Mouse (Mus musculus): ENCODE measurements at regions not wholly inside any gene's neighbourhood (a gene's known extent, or its start where the extent isn't known, plus 50 kb on each side); places are given as distances from the start of the nearest gene placed in this dataset.

- Histone ChIP-seq H3K27ac (ENCODE audit: low read depth, low read length) (no peak overlapping the region), H3K27me3 (replicated peaks; ENCODE audit: control insufficient read depth, insufficient read depth, low read length) (no peaks in the 10 kb centered on the region), H3K36me3 (ENCODE audit: control insufficient read depth, insufficient read depth, low read length) (no peaks in the 10 kb centered on the region), H3K4me3 (ENCODE audit: low read depth, low read length) (no peak overlapping the region), H3K4me2 (no peak overlapping the region), H3K9ac (ENCODE audit: low read depth, low read length) (no peak overlapping the region), H3K9me3 (ENCODE audit: control insufficient read depth, low read length) (no peaks in the 10 kb centered on the region), H3K4me1 (replicated peaks; ENCODE audit: control insufficient read depth, insufficient read depth, low read length) (no peaks in the 10 kb centered on the region)
- 56% methylated on average over 4 of the region's 4 CpGs for WGBS
- ATAC-seq (replicated peaks; ENCODE audit: low FRiP score): no peak
- no peak for DNase-seq (ENCODE audit: low spot score)
Observed at GRCm38 (mm10) chr5:112072456-112072855, 179.9 kb downstream of the Cryba4 start.

GRCm38 (mm10) chr5:112077097-112077496, 175.2 kb downstream of the Cryba4 start:
- ATAC-seq (replicated peaks; ENCODE audit: low FRiP score) (no peak), DNase-seq (ENCODE audit: low spot score) (no peak)
- Histone ChIP-seq H3K9me3 (ENCODE audit: control insufficient read depth, low read length) (no peaks in the 10 kb centered on the region), H3K27me3 (replicated peaks; ENCODE audit: control insufficient read depth, insufficient read depth, low read length) (no peaks in the 10 kb centered on the region), H3K4me1 (replicated peaks; ENCODE audit: control insufficient read depth, insufficient read depth, low read length) (no peaks in the 10 kb centered on the region), H3K4me2 (no peak overlapping the region), H3K27ac (ENCODE audit: low read depth, low read length) (no peak overlapping the region), H3K9ac (ENCODE audit: low read depth, low read length) (no peak overlapping the region), H3K4me3 (ENCODE audit: low read depth, low read length) (no peak overlapping the region), H3K36me3 (ENCODE audit: control insufficient read depth, insufficient read depth, low read length) (no peaks in the 10 kb centered on the region)
- 66% methylated on average over 14 of the region's 14 CpGs for WGBS

- Histone ChIP-seq H3K36me3 (ENCODE audit: control insufficient read depth, insufficient read depth, low read length) (no peaks in the 10 kb centered on the region), H3K9ac (ENCODE audit: low read depth, low read length) (no peak overlapping the region), H3K9me3 (ENCODE audit: control insufficient read depth, low read length) (no peaks in the 10 kb centered on the region), H3K4me2 (no peak overlapping the region), H3K27ac (ENCODE audit: low read depth, low read length) (no peak overlapping the region), H3K27me3 (replicated peaks; ENCODE audit: control insufficient read depth, insufficient read depth, low read length) (no peaks in the 10 kb centered on the region), H3K4me3 (ENCODE audit: low read depth, low read length) (no peak overlapping the region), H3K4me1 (replicated peaks; ENCODE audit: control insufficient read depth, insufficient read depth, low read length) (no peaks in the 10 kb centered on the region)
- DNase-seq (ENCODE audit: low spot score): no peak
- 74% methylated on average over 19 of the region's 19 CpGs for WGBS
- no peak for ATAC-seq (replicated peaks; ENCODE audit: low FRiP score)
Observed at GRCm38 (mm10) chr5:112077840-112078600, 174.3 kb downstream of the Cryba4 start.

GRCm38 (mm10) chr5:112081006-112081405, 171.3 kb downstream of the Cryba4 start:
- H3K9ac ChIP-seq (ENCODE audit: low read depth, low read length): no peak overlapping the region
- H3K27ac ChIP-seq (ENCODE audit: low read depth, low read length): no peak overlapping the region
- no peaks in the 10 kb centered on the region for H3K36me3 ChIP-seq (ENCODE audit: control insufficient read depth, insufficient read depth, low read length)
- H3K4me2 ChIP-seq: no peak overlapping the region
- no peaks in the 10 kb centered on the region for H3K9me3 ChIP-seq (ENCODE audit: control insufficient read depth, low read length)
- no peaks in the 10 kb centered on the region for H3K27me3 ChIP-seq (replicated peaks; ENCODE audit: control insufficient read depth, insufficient read depth, low read length)
- DNase-seq (ENCODE audit: low spot score) (no peak), ATAC-seq (replicated peaks; ENCODE audit: low FRiP score) (no peak)
- no peaks in the 10 kb centered on the region for H3K4me1 ChIP-seq (replicated peaks; ENCODE audit: control insufficient read depth, insufficient read depth, low read length)
- WGBS: 66% methylated on average over 6 of the region's 6 CpGs
- no peak overlapping the region for H3K4me3 ChIP-seq (ENCODE audit: low read depth, low read length)

- WGBS: 71% methylated on average over 6 of the region's 7 CpGs
- H3K4me1 ChIP-seq (replicated peaks; ENCODE audit: control insufficient read depth, insufficient read depth, low read length): no peaks in the 10 kb centered on the region
- H3K9ac ChIP-seq (ENCODE audit: low read depth, low read length): no peak overlapping the region
- ATAC-seq (replicated peaks; ENCODE audit: low FRiP score): no peak
- H3K4me2 ChIP-seq: no peak overlapping the region
- H3K27me3 ChIP-seq (replicated peaks; ENCODE audit: control insufficient read depth, insufficient read depth, low read length): no peaks in the 10 kb centered on the region
- no peaks in the 10 kb centered on the region for H3K9me3 ChIP-seq (ENCODE audit: control insufficient read depth, low read length)
- no peak overlapping the region for H3K4me3 ChIP-seq (ENCODE audit: low read depth, low read length)
- H3K27ac ChIP-seq (ENCODE audit: low read depth, low read length): no peak overlapping the region
- no peaks in the 10 kb centered on the region for H3K36me3 ChIP-seq (ENCODE audit: control insufficient read depth, insufficient read depth, low read length)
- no peak for DNase-seq (ENCODE audit: low spot score)
Observed at GRCm38 (mm10) chr5:112091867-112092535, 160.3 kb downstream of the Cryba4 start.

- H3K36me3 ChIP-seq (ENCODE audit: control insufficient read depth, insufficient read depth, low read length): no peaks in the 10 kb centered on the region
- ATAC-seq (replicated peaks; ENCODE audit: low FRiP score) (no peak), DNase-seq (ENCODE audit: low spot score) (no peak)
- no peaks in the 10 kb centered on the region for H3K4me1 ChIP-seq (replicated peaks; ENCODE audit: control insufficient read depth, insufficient read depth, low read length)
- no peak overlapping the region for H3K4me3 ChIP-seq (ENCODE audit: low read depth, low read length)
- H3K27me3 ChIP-seq (replicated peaks; ENCODE audit: control insufficient read depth, insufficient read depth, low read length): no peaks in the 10 kb centered on the region
- WGBS: 72% methylated on average over 17 of the region's 17 CpGs
- no peaks in the 10 kb centered on the region for H3K9me3 ChIP-seq (ENCODE audit: control insufficient read depth, low read length)
- no peak overlapping the region for H3K9ac ChIP-seq (ENCODE audit: low read depth, low read length)
- H3K4me2 ChIP-seq: no peak overlapping the region
- no peak overlapping the region for H3K27ac ChIP-seq (ENCODE audit: low read depth, low read length)
Observed at GRCm38 (mm10) chr5:112093905-112094571, 158.3 kb downstream of the Cryba4 start.

- no peaks in the 10 kb centered on the region for H3K9me3 ChIP-seq (ENCODE audit: control insufficient read depth, low read length)
- no peaks in the 10 kb centered on the region for H3K36me3 ChIP-seq (ENCODE audit: control insufficient read depth, insufficient read depth, low read length)
- 72% methylated on average over 22 of the region's 22 CpGs for WGBS
- H3K9ac ChIP-seq (ENCODE audit: low read depth, low read length): no peak overlapping the region
- H3K27me3 ChIP-seq (replicated peaks; ENCODE audit: control insufficient read depth, insufficient read depth, low read length): no peaks in the 10 kb centered on the region
- H3K4me2 ChIP-seq: no peak overlapping the region
- H3K27ac ChIP-seq (ENCODE audit: low read depth, low read length): no peak overlapping the region
- no peak overlapping the region for H3K4me3 ChIP-seq (ENCODE audit: low read depth, low read length)
- no peaks in the 10 kb centered on the region for H3K4me1 ChIP-seq (replicated peaks; ENCODE audit: control insufficient read depth, insufficient read depth, low read length)
- ATAC-seq (replicated peaks; ENCODE audit: low FRiP score): no peak
- DNase-seq (ENCODE audit: low spot score): no peak
Observed at GRCm38 (mm10) chr5:112098469-112099085, 153.7 kb downstream of the Cryba4 start.

- 66% methylated on average over 17 of the region's 17 CpGs for WGBS
Observed at GRCm38 (mm10) chr5:112101739-112102590, 150.4 kb downstream of the Cryba4 start.

More at GRCm38 (mm10) chr5:112101739-112102590, 150.4 kb downstream of the Cryba4 start:
- Histone ChIP-seq H3K27me3 (replicated peaks; ENCODE audit: control insufficient read depth, insufficient read depth, low read length) (no peaks in the 10 kb centered on the region), H3K4me2 (no peak overlapping the region), H3K4me3 (ENCODE audit: low read depth, low read length) (no peak overlapping the region), H3K36me3 (ENCODE audit: control insufficient read depth, insufficient read depth, low read length) (no peaks in the 10 kb centered on the region), H3K4me1 (replicated peaks; ENCODE audit: control insufficient read depth, insufficient read depth, low read length) (no peaks in the 10 kb centered on the region), H3K27ac (ENCODE audit: low read depth, low read length) (no peak overlapping the region), H3K9ac (ENCODE audit: low read depth, low read length) (no peak overlapping the region), H3K9me3 (ENCODE audit: control insufficient read depth, low read length) (no peaks in the 10 kb centered on the region)
- ATAC-seq (replicated peaks; ENCODE audit: low FRiP score): no peak
- no peak for DNase-seq (ENCODE audit: low spot score)

Measured in liver, embryonic 11.5 days (tissue).